Mouse (Mus musculus) embryo, embryonic 10 days (tissue): ENCODE results near the gene Tubgcp6.

Source experiments
- DNase-seq: peaks from one replicate; pipeline ENCODE4 v3.0.0-alpha.2; 2015; ENCODE audit warnings: low spot score

The Tubgcp6 gene

GRCm38 (mm10) chr15:89122649-89123366, at the start of gene Tubgcp6:
Tubgcp6 (minus strand) TSS chr15:89123112.
- peak; percentile 98 for DNase-seq

- no peak for DNase-seq
Observed at GRCm38 (mm10) chr15:89172276-89172935, 49.5 kb upstream of the Tubgcp6 start.

GRCm38 (mm10) chr15:89171526-89172051, 48.7 kb upstream of the Tubgcp6 start:
- DNase-seq = no peak

GRCm38 (mm10) chr15:89170102-89170501, 47.2 kb upstream of the Tubgcp6 start:
- no peak for DNase-seq

- DNase-seq = peak; percentile 91
Observed at GRCm38 (mm10) chr15:89169431-89169830, 46.5 kb upstream of the Tubgcp6 start.

GRCm38 (mm10) chr15:89168922-89169321, 46.0 kb upstream of the Tubgcp6 start:
- no peak for DNase-seq

- no peak for DNase-seq
Observed at GRCm38 (mm10) chr15:89165478-89165877, 42.6 kb upstream of the Tubgcp6 start.

- no peak for DNase-seq
Observed at GRCm38 (mm10) chr15:89161397-89161796, 38.5 kb upstream of the Tubgcp6 start.

- no peak for DNase-seq
Observed at GRCm38 (mm10) chr15:89158516-89158915, 35.6 kb upstream of the Tubgcp6 start.

GRCm38 (mm10) chr15:89157954-89158353, 35.0 kb upstream of the Tubgcp6 start:
- DNase-seq = peak; percentile 66

- peak; percentile 78 for DNase-seq
Observed at GRCm38 (mm10) chr15:89152312-89152711, 29.4 kb upstream of the Tubgcp6 start.

- DNase-seq = peak; percentile 77
Observed at GRCm38 (mm10) chr15:89150041-89150390, 27.1 kb upstream of the Tubgcp6 start.

GRCm38 (mm10) chr15:89149271-89150040, 26.5 kb upstream of the Tubgcp6 start, which contains the start of gene Mapk11:
Mapk11 (minus strand) TSS chr15:89149628.
- DNase-seq = peak; percentile 58

- DNase-seq = peak; percentile 34
Observed at GRCm38 (mm10) chr15:89148496-89149270, 25.8 kb upstream of the Tubgcp6 start.

GRCm38 (mm10) chr15:89147895-89148294, 25.0 kb upstream of the Tubgcp6 start:
- no peak for DNase-seq

GRCm38 (mm10) chr15:89147456-89147855, 24.5 kb upstream of the Tubgcp6 start:
- DNase-seq = no peak

- no peak for DNase-seq
Observed at GRCm38 (mm10) chr15:89147024-89147423, 24.1 kb upstream of the Tubgcp6 start.

- peak; percentile 74 for DNase-seq
Observed at GRCm38 (mm10) chr15:89146537-89146936, 23.6 kb upstream of the Tubgcp6 start.

- DNase-seq = no peak
Observed at GRCm38 (mm10) chr15:89145813-89146350, 23.0 kb upstream of the Tubgcp6 start.

GRCm38 (mm10) chr15:89144965-89145364, 22.1 kb upstream of the Tubgcp6 start:
- DNase-seq = no peak

- DNase-seq = no peak
Observed at GRCm38 (mm10) chr15:89143134-89143533, 20.2 kb upstream of the Tubgcp6 start.
